Mouse (Mus musculus) heart, adult 2 months (tissue): ENCODE results near the gene Slc9a3. TPM values are rescaled to one million over a fixed set of nuclear protein-coding genes. Genes with fewer than 3 reads are reported as not detected.

Experiments used
- DNase-seq, 2 experiments: peaks; one replicate each; pipeline ENCODE4 v3.0.0; 2021
- H3K27ac ChIP-seq: fragments of 200-600 bp; 2 replicates; pipeline ENCODE4 v1.8.1; 2022
- H3K27me3 ChIP-seq: fragments of 200-500 bp; 2 replicates; pipeline ENCODE4 v1.6.1; 2012; ENCODE audit warnings: mild to moderate bottlenecking, low read length, inconsistent platforms, mixed read lengths; ENCODE audit not compliant: control insufficient read depth, insufficient read depth
- H3K36me3 ChIP-seq: fragments of 200-500 bp; 2 replicates; pipeline ENCODE4 v1.6.1; 2012; ENCODE audit warnings: low read length, inconsistent platforms; ENCODE audit not compliant: control insufficient read depth, insufficient read depth
- H3K4me1 ChIP-seq: fragments of 200-500 bp; 2 replicates; pipeline ENCODE4 v1.6.1; 2011; ENCODE audit warnings: low read length; ENCODE audit not compliant: control insufficient read depth, insufficient read depth
- H3K4me3 ChIP-seq: fragments of 200-600 bp; 2 replicates; pipeline ENCODE4 v1.8.1; 2022
- H3K79me2 ChIP-seq: fragments of 200-500 bp; replicated peaks from 2 replicates; pipeline ENCODE4 v1.6.1; 2012; ENCODE audit warnings: mild to moderate bottlenecking, inconsistent platforms, low read length, moderate library complexity, mixed read lengths; ENCODE audit not compliant: control insufficient read depth, insufficient read depth
- H3K9ac ChIP-seq: fragments of 200-500 bp; 2 replicates; pipeline ENCODE4 v1.6.1; 2012; ENCODE audit warnings: low read depth, mild to moderate bottlenecking, control low read depth, inconsistent platforms, low read length, mixed read lengths
- CTCF ChIP-seq: fragments of 200-600 bp; IDR thresholded peaks from 2 replicates; pipeline ENCODE4 v1.8.1; 2022; ENCODE audit warnings: antibody characterized with exemption, mild to moderate bottlenecking, moderate library complexity
- EP300 ChIP-seq: fragments of 200-500 bp; IDR thresholded peaks from 2 replicates; pipeline ENCODE4 v1.6.1; 2011; ENCODE audit warnings: low read depth, low read length, control low read depth; ENCODE audit not compliant: insufficient read depth
- POLR2A ChIP-seq: fragments of 200-500 bp; IDR thresholded peaks from 2 replicates; pipeline ENCODE4 v1.6.1; 2011; ENCODE audit warnings: mild to moderate bottlenecking, low read depth, low read length, control low read depth; ENCODE audit not compliant: insufficient read depth
- WGBS: fragments of 180-500 bp; shearing (Covaris S2); methylation state at CpG from one replicate; pipeline ENCODE4 v1.1.7; 2018; 5-methylcytosine and 5-hydroxymethylcytosine counted together
- intact Hi-C: fragments of 180-260 bp; cut with DNase I; formaldehyde crosslinking; loops from one replicate; pipeline ENCODE4 v1.15.1; 2025
- polyA plus RNA-seq: library from polyadenylated mRNA; depleted of rRNA; stranded (reverse); fragments of >200 nt; gene quantifications from 2 replicates; pipeline ENCODE4 v1.2.3, GENCODE M21; 2012
- total RNA-seq, 2 experiments: library from RNA; stranded (reverse); gene quantifications; 2 replicates each; pipeline ENCODE4 v1.2.3; 2021

Gene Slc9a3
- total and polyA plus RNA-seq, 3 experiments = 0.21 to 0.51 (median 0.48) TPM

DNA sequence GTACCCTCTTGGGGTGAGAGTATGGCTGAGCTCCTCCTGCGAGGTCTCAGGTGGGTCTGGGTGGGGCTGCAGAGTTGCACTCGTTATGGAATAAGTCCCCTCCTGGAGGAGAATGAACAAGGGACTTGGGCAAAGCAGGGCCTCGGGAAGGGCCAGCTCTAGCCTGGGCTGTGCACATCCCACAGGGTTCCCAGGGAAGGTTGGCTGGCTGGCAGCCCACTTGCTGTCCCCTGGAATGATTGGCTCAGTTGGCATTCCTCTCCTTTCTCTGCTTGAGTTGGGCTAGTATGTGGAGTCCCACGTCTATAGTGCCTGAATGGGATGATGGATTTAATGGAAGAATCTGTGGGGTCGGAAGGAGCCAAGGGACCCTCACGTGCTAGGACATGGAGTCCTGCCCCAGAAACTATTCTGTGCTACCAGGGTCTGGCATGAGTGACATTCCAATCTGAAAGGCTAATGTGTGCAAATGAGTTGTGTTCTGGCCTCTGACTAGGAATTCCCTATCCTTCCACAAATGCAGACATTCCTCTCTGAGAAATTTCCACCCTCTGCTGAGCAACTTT is 7.5 kb upstream of the Slc9a3 start:
- Histone ChIP-seq H3K27ac (no peak overlapping the region), H3K27me3 (no peaks in the 10 kb centered on the region), H3K4me3 (no peak overlapping the region), H3K9ac (no peak overlapping the region), H3K79me2 (no peaks in the 10 kb centered on the region), H3K36me3 (no peaks in the 10 kb centered on the region), H3K4me1 (peaks cover 5% of the 10 kb centered on the region)
- WGBS = 76% methylated on average over 6 of the region's 6 CpGs
- peak in 1 of 2 experiments; percentile 10 for DNase-seq
- TF ChIP-seq EP300 = no peak
- no peak for TF ChIP-seq CTCF
- TF ChIP-seq POLR2A = no peak
- intact Hi-C loops = no loop called here

DNA sequence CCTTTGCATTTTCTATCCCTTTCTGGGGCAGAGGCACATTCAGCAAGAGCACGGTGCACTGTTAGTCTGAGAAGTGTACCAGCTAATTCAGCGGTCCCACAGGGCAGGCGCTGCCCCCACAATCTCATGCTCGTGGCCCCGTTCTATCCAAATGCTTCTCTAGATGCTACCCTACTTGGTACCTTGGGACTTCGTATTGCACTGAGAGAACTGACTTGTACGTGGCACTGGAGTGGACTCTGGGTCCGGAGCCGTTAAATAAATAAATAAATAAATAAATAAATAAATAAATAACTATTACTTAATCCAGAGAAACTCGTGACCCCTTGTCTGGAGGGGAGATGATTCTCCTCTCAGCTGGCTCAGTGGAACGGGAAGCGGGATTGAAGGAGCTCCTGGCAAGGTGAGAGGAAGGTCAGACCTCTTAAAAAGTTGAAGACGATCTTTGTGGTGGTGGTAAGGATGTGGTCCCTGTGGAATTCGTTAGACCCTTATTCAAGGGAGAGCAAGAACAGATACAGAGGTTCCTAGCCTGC is 606 bp downstream of the Slc9a3 start:
- TF ChIP-seq POLR2A = no peak
- Histone ChIP-seq H3K36me3 (no peaks in the 10 kb centered on the region), H3K4me3 (no peak overlapping the region), H3K27ac (no peak overlapping the region), H3K9ac (no peak overlapping the region), H3K79me2 (no peaks in the 10 kb centered on the region), H3K27me3 (peaks cover 4% of the 10 kb centered on the region; the same call in 1 of the 2 replicates), H3K4me1 (no peaks in the 10 kb centered on the region)
- DNase-seq = no peak
- intact Hi-C loops = no loop called here
- 62% methylated on average over 14 of the region's 14 CpGs for WGBS

GRCm38 (mm10) chr13:74122632-74123031 is 1.4 kb downstream of the Slc9a3 start:
- TF ChIP-seq EP300 = no peak
- no peak for TF ChIP-seq CTCF
- no peak for TF ChIP-seq POLR2A
- H3K27ac ChIP-seq = no peak overlapping the region
- H3K79me2 ChIP-seq = no peaks in the 10 kb centered on the region
- intact Hi-C loops = no loop called here
- H3K27me3 ChIP-seq = peaks cover 4% of the 10 kb centered on the region; the same call in 1 of the 2 replicates
- H3K4me1 ChIP-seq = no peaks in the 10 kb centered on the region
- H3K9ac ChIP-seq = no peak overlapping the region
- H3K4me3 ChIP-seq = no peak overlapping the region
- WGBS = 81% methylated on average over 3 of the region's 3 CpGs
- DNase-seq = no peak
- H3K36me3 ChIP-seq = no peaks in the 10 kb centered on the region

DNA sequence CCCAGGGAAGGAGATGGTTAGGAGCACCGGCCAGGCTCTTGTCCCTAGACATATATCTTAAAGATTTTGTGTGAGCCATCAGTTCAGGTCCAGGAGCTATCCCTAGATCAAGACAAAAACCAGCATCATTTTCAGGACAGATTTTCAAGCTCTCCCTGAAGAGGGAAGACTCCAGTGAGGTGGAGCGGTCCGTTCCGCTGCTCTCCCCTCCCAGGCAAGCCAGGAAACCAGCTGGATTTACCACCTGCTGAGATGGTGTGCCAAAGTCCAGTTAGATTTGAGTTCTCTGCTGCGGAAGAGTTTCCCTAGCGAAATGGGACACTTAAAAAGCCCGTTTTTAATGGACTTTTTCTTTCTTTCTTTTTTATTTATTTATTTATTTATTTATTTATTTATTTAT is 6.3 kb downstream of the Slc9a3 start:
- TF ChIP-seq CTCF = no peak
- TF ChIP-seq EP300 = no peak
- TF ChIP-seq POLR2A = no peak
- DNase-seq = no peak
- H3K27ac ChIP-seq = no peak overlapping the region
- no peaks in the 10 kb centered on the region for H3K27me3 ChIP-seq
- H3K9ac ChIP-seq = no peak overlapping the region
- H3K79me2 ChIP-seq = no peaks in the 10 kb centered on the region
- H3K4me1 ChIP-seq = no peaks in the 10 kb centered on the region
- WGBS = 76% methylated on average over 7 of the region's 7 CpGs
- intact Hi-C loops = no loop called here
- no peaks in the 10 kb centered on the region for H3K36me3 ChIP-seq
- no peak overlapping the region for H3K4me3 ChIP-seq

DNA sequence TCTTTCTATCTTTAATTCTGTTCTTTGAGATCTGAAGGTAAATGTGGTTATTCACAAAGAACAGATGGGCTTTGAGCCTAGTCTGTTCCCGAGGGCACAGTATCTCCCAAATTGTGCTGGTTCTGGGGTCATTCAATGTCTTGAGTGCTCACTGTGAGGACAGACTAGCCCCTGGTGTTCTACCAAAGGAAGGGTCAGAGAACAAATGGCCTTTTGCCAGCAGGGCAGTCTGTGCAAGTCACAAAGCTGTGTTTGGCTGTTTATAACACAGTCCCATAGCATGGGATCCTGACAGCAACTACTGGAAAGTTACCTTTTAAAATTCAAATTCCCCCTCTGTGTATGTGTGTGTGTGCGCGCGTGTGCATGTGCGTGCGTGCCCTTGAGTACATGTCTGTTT is 8.7 kb downstream of the Slc9a3 start:
- no peak overlapping the region for H3K9ac ChIP-seq
- 89% methylated on average over 6 of the region's 6 CpGs for WGBS
- H3K4me1 ChIP-seq = no peaks in the 10 kb centered on the region
- H3K36me3 ChIP-seq = no peaks in the 10 kb centered on the region
- H3K27ac ChIP-seq = no peak overlapping the region
- TF ChIP-seq CTCF = no peak
- no peak for TF ChIP-seq POLR2A
- H3K27me3 ChIP-seq = no peaks in the 10 kb centered on the region
- no peaks in the 10 kb centered on the region for H3K79me2 ChIP-seq
- intact Hi-C loops = no loop called here
- no peak overlapping the region for H3K4me3 ChIP-seq
- no peak for DNase-seq

DNA sequence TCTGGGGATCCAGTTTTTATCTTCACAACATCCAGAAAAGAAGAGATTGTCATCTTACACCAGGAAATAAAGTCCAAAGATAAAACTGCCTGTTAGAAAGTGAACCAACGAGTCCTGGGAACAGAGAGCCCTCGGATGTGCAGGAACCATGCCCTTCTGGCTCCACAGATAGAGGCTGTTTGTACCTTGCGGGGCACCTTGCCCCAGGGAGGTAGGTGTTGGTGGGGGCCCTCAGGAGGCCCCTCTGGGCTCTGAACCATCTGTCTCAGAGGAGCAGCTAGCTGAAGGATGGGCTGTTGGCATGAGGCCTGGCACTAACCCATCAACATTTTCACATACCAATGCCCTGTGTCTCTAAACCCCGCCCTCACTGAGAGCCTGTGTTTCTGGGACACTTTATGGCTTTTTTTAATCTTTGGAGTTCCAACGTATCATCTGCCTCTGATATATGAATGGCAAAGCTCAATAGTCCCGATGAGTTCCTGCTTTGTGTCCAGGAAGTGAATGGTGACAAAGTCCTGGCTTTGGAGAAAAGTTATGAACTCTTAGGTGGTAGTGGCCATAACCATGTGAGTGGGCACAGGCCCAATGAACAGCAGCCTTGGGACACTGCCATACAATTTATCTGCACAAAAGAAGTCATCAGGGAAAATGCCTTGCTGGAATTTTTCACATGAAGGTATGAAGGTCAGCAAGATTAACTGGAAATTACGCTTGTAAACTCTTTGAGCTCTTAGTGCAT is 17.8 kb downstream of the Slc9a3 start:
- Histone ChIP-seq H3K79me2 (no peaks in the 10 kb centered on the region), H3K4me1 (no peaks in the 10 kb centered on the region; the same call in 1 of the 2 replicates), H3K36me3 (no peaks in the 10 kb centered on the region), H3K4me3 (no peak overlapping the region), H3K9ac (no peak overlapping the region), H3K27ac (no peak overlapping the region), H3K27me3 (no peaks in the 10 kb centered on the region)
- intact Hi-C loops = no loop called here
- no peak for TF ChIP-seq POLR2A
- TF ChIP-seq CTCF = no peak
- TF ChIP-seq EP300 = no peak
- no peak for DNase-seq
- 70% methylated on average over 7 of the region's 7 CpGs for WGBS
